Mouse (Mus musculus) bone marrow macrophage, adult 2 months (primary cell): ENCODE measurements around the gene 1810062G17Rik. TPM values are rescaled to one million over a fixed set of nuclear protein-coding genes. Genes with fewer than 3 reads are reported as not detected.

ENCODE experiments used
- H3K27ac ChIP-seq: 2 replicates; pipeline ENCODE4 v1.5.1; 2012; ENCODE audit warnings: low read depth, low read length; ENCODE audit not compliant: insufficient read depth
- H3K4me1 ChIP-seq: 2 replicates; pipeline ENCODE4 v1.6.1; 2012; ENCODE audit warnings: low read length; ENCODE audit not compliant: control insufficient read depth, insufficient read depth
- H3K4me3 ChIP-seq: 2 replicates; pipeline ENCODE4 v1.5.1; 2012; ENCODE audit warnings: mild to moderate bottlenecking, low read length, moderate library complexity; ENCODE audit not compliant: insufficient read depth
- CTCF ChIP-seq: IDR thresholded peaks from 2 replicates; pipeline ENCODE4 v1.5.1; 2012; ENCODE audit warnings: low read depth, mild to moderate bottlenecking, low read length, moderate library complexity
- POLR2A ChIP-seq: IDR thresholded peaks from 2 replicates; pipeline ENCODE4 v1.6.1; 2012; ENCODE audit warnings: mild to moderate bottlenecking, low read depth, low read length, borderline replicate concordance
- polyA plus RNA-seq: library from polyadenylated mRNA; stranded (reverse); fragments of >200 nt; gene quantifications from 2 replicates; pipeline ENCODE4 v1.2.4, GENCODE M21; 2012; ENCODE audit not compliant: missing spikeins, insufficient read depth, insufficient read length

The 1810062G17Rik gene
- polyA plus RNA-seq, 1 experiment = not detected

DNA sequence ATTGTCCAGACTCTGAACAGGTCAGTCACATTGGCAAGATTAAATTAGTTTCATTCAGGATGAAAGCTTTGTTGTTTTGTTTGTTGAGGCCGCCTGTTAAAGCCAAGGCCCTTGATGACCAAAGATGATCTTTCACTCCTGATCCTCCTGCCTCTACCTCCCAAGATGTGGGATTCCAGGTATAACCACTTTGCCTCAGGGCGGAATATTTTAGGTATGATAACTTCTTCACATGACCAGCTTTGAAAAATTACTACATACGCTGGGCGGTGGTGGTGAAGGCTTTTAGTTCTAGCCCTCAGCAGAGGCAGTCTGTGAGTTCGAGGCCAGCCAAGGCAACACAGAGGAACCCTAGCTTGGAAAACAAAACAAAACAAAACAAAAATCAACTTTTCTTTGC is 1.3 kb upstream of the 1810062G17Rik start:
- no peak for TF ChIP-seq POLR2A
- no peak for TF ChIP-seq CTCF
- Histone ChIP-seq H3K27ac (peak overlapping the region; percentile 98), H3K4me3 (peak overlapping the region; percentile 94)

DNA sequence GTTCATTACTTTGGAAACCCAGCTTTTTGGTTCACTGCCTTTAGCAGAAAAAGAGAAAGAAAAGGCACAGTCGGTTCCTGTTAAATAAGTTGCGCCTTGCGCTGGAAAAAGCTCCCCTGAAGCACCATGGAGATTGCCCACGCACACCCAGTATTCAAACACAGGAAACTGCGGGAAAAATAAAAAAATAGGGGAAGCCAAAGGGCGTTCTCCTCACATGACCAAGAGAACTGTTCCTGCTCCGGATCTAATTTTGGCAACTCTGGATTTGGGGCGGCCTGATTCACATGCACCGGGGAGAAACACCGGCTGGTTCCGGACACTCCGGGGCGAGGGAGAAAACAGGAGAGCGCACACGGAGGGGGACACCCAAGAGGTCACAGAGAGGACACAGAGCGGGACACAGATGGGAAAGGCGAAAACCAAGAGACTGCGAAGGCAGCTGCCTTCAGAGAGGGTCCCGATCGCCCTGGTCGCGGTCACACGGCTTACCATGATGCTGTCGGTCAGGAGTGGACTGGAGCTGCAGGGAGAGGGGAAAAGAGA is 726 bp upstream of the 1810062G17Rik start:
- H3K4me1 ChIP-seq = peaks cover 32% of the 10 kb centered on the region
- H3K4me3 ChIP-seq = peak overlapping the region; percentile 94
- peak overlapping the region; percentile 98 for H3K27ac ChIP-seq
- TF ChIP-seq CTCF = no peak

More for the DNA sequence above, 1.3 kb upstream of the 1810062G17Rik start:
- H3K4me1 ChIP-seq = peaks cover 36% of the 10 kb centered on the region

DNA sequence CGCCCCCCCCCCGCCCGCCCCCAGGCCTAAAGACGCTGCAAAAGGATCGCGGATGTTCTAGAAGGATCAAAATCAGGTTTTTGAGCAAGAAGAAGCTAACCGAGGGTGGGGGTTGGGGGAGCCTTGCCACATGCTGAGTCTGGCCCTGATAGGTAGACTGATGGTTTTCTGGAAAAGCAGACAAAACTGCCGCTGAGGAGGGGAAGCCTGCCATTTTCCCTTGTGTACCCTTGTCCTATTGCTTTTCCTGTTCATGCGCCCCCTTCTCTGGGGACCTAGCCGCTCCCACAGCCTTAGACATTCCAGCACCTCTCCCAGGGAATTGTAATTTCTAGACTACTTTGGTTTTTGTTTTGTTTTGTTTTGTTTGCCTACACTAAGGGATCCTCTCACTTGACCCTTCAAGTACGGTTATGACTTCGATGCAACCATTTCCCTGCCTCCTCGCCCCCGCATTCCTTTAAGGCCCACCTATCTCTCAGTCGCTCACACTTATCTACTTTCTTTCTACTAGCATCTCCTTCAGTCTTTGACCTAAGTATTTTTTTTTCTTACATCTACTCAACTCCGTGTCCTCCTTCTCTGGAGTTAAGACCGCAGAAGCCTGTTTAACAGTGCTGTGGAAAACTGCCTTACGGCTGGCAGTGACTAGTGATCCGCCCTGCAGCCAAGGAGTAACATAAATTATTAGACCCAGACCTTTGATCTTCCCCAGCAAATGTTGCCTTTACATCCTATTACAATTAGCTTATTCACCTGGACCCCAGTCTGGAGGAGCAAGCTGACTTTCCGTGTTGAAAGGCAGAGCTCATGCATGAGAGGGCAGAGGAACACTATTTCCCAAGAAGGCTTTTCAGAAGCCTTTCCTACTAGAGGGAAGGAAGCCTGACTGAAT is 771 bp downstream of the 1810062G17Rik start:
- peaks cover 20% of the 10 kb centered on the region for H3K4me1 ChIP-seq
- H3K4me3 ChIP-seq = peak overlapping the region; percentile 67
- TF ChIP-seq CTCF (no peak), POLR2A (no peak)
- no peak overlapping the region for H3K27ac ChIP-seq

DNA sequence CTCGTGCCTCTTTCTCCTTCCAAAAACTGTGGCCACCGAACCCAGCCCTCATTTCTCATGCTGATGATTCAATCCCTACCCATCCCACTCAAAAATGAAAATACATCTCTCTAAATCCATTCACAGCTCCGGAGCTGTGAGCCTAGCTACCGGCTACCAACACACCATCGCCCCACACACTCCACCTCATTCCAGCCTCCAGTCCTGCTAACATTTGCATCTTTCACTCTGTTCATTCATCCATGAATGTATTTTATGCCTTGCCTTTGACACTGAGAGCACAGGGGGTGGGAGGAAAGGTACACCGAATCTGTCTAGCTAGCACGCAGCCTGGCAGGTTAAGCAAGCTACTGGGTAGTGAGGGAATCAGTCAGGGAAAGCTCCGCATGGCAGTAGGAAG is 3.0 kb downstream of the 1810062G17Rik start:
- TF ChIP-seq CTCF = no peak
- TF ChIP-seq POLR2A = no peak
- H3K4me1 ChIP-seq = peaks cover 14% of the 10 kb centered on the region
- H3K27ac ChIP-seq = no peak overlapping the region
- H3K4me3 ChIP-seq = no peak overlapping the region

DNA sequence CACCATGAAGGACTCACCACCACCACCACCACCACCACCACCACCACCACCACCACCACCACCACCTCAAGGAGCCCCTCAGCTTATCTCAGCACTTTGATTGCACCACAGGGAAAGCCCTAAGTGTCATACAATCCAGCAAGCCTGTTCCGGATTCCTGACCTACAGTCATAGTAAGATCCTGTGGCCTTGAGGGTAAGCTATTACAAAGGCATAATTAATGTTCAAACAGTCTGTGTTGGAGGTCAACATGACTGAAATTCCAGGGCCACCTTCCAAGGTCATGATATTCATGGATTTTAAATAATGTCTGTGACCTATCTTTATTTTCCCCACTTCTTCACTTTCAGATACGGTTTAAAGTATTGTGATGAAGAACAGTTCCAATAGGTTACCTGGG is 4.7 kb downstream of the 1810062G17Rik start:
- H3K4me1 ChIP-seq = peaks cover 10% of the 10 kb centered on the region
- no peak overlapping the region for H3K27ac ChIP-seq
- H3K4me3 ChIP-seq = no peak overlapping the region
- TF ChIP-seq POLR2A (no peak), CTCF (no peak)

DNA sequence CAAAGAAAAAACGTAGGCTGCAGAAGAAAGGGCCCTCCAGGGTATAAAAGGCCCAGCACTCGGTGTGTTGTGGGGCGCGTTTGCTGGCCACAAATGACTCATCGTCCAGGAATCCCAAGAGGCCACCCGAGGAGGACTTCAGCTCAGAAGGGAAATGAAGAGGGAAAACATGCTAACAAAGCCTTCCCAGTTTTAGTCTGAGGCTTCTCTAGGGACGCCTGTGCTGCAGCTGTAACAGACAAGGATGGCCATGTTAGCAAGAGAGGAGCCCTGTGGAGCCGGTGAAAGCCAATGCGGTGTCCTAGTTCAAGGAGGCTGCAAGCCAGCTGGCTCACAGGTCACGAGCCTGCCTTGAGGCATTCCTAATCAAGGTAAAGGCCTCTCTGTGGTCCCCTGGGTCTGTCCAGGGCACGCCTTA is 6.0 kb downstream of the 1810062G17Rik start:
- Histone ChIP-seq H3K4me1 (peaks cover 6% of the 10 kb centered on the region), H3K4me3 (no peak overlapping the region), H3K27ac (no peak overlapping the region)
- TF ChIP-seq POLR2A (no peak), CTCF (no peak)

DNA sequence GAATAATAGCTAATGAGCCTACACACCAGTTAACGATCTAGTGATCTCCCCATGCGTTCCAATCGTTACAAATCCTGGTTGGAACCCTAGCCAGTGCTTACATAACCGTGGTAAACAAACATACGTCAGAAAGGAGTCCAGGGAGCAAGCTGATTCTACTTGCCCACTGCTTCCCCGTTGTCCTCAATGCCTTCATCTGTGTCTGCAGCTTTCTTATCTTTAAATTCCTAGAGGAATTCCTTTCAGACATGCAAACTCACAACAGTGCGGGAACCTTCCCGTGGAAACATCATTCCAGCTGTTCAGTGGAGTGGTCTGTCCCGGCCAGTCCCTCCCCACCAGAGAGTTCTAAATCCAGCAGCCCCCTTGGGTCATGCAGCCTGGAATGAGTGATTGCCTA is 7.2 kb downstream of the 1810062G17Rik start:
- TF ChIP-seq POLR2A (no peak), CTCF (no peak)
- Histone ChIP-seq H3K4me3 (no peak overlapping the region), H3K27ac (no peak overlapping the region), H3K4me1 (peaks cover 6% of the 10 kb centered on the region)

DNA sequence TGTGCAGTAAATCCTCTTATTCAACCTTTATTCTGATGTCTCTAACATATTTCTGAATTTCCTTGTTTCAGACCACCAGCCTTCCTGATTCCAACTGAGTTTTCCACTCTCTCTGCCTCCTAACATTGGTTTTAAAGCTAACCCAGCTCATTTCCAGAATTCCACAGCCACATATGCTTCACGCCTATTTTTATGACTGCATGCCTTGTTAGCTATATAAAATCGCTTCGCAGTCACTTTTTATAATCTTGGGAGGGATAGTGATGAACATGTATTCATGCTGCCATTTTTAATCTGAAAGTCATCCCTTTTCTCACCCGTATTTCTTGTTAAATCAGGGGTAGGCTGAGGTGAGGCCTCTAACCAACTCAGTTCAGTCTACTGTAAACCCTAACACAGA is 8.6 kb downstream of the 1810062G17Rik start:
- Histone ChIP-seq H3K27ac (no peak overlapping the region), H3K4me1 (peaks cover 12% of the 10 kb centered on the region), H3K4me3 (no peak overlapping the region)
- TF ChIP-seq CTCF (no peak), POLR2A (no peak)

DNA sequence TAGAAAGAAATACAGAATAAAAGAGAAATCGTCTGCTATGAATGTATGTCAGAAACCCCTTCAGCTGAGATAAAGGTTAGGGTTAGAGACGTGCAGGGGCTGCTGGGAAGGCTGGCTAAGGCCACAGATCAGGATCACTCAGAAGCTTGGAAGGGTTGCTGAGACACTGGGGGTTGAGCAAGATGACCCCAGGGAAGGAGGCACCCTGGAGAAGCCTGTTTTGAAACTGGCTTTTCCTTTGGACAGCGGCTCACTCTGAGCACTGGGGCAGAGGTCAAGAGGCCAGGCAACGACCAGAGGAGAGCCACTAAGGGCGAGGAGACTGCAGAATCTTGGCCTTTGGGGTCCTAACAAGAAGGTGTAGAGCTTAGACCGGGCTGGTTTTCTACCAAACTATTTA is 10.4 kb downstream of the 1810062G17Rik start:
- Histone ChIP-seq H3K4me1 (peaks cover 12% of the 10 kb centered on the region), H3K4me3 (no peak overlapping the region), H3K27ac (no peak overlapping the region)
- TF ChIP-seq CTCF (no peak), POLR2A (no peak)

DNA sequence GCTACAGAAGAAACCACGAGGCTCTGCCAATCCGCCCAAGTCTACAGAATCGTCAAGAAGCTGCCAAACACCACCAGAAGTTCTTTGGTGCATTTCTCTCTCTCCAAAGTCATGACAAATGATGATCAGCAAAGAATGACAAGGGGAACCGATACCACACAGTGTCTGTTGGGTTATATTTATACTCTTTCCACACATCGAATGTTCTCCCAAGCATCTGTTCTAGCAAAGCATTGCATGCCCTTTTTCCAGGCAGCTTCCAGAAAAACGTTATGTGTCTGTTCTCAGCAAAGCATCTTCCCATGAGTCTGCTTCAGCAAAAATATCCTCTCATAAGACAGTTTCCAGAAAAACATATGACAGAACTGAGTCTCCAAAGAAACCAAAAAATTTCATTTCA is 11.1 kb downstream of the 1810062G17Rik start:
- peaks cover 13% of the 10 kb centered on the region for H3K4me1 ChIP-seq
- TF ChIP-seq POLR2A (no peak), CTCF (no peak)
- H3K27ac ChIP-seq = no peak overlapping the region
- H3K4me3 ChIP-seq = no peak overlapping the region

DNA sequence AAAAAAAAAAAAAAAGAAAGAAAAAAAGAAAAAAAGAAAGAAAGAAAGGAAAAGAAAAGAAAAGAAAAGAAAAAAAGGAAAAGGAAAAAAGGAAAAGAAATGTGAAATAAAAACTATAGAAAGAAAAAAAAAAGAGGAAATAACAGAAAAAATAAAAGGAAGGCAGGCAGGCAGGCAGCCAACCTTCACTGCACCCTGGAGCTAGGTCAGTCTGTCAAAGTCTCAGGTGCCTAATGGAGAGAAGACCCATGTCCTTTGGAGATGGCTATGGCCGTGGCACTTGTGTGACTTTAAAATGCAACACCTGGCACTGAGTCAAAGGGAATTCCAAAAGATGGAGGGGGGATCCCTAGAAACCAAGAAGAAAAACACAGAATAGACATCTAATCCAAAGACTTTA is 12.6 kb downstream of the 1810062G17Rik start:
- TF ChIP-seq POLR2A (no peak), CTCF (no peak)
- no peak overlapping the region for H3K27ac ChIP-seq
- H3K4me3 ChIP-seq = no peak overlapping the region
- peaks cover 11% of the 10 kb centered on the region for H3K4me1 ChIP-seq
